Mouse (Mus musculus): ENCODE measurements at regions not wholly inside any gene's neighbourhood (a gene's known extent, or its start where the extent isn't known, plus 50 kb on each side); places are given as distances from the start of the nearest gene placed in this dataset.

DNA sequence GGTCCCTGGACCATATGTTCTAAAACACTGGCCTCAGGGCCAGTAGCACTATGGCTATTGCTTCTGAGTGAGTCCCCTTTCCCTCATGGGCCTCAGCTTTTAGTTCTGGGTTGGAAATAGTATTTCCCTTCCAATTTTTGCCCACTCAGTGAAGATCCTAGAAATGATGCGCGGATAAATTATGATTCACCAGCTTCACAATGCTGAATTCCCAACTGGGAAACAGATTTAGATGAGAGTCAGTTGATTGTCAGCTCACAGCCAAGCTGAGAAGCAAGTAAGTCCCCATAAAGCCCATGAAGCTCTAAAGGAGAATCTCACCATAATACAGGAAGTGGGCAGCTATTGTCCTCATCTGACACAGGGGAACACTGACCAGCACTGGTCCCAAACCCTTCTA is 77.6 kb upstream of the Nanos1 start:
- TF ChIP-seq CTCF (IDR thresholded peaks at IDR 0.05; ENCODE audit: low read depth, low read length): no peak
- TF ChIP-seq GATA1 (IDR thresholded peaks at IDR 0.05; ENCODE audit: borderline replicate concordance, low read length): no peak
- no peak for TF ChIP-seq GATA2 (IDR thresholded peaks at IDR 0.05; ENCODE audit: borderline replicate concordance, low read depth, low read length)
- no peak for TF ChIP-seq TAL1 (conservative IDR thresholded peaks at IDR 0.05; ENCODE audit: low read depth, low read length)
